Mouse (Mus musculus) kidney, adult 2 months (tissue): ENCODE data around the gene Mrps23. TPM values are rescaled to one million over a fixed set of nuclear protein-coding genes. Genes with fewer than 3 reads are reported as not detected.
A peak's percentile ranks its signal among the peaks of the same experiment; 100 is the strongest.

Source experiments
- DNase-seq: peaks from one replicate; pipeline ENCODE4 v3.0.0; 2021
- H3K27ac ChIP-seq: fragments of 200-500 bp; 2 replicates; pipeline ENCODE4 v1.5.1; 2012; ENCODE audit warnings: low read depth, low read length, control low read depth, inconsistent platforms; ENCODE audit not compliant: insufficient read depth
- H3K27me3 ChIP-seq: fragments of 200-500 bp; replicated peaks from 2 replicates; pipeline ENCODE4 v1.6.1; 2012; ENCODE audit warnings: mild to moderate bottlenecking, moderate library complexity, low read length, inconsistent platforms; ENCODE audit not compliant: control insufficient read depth, insufficient read depth
- H3K36me3 ChIP-seq: fragments of 200-500 bp; 2 replicates; pipeline ENCODE4 v1.6.1; 2012; ENCODE audit warnings: mild to moderate bottlenecking, moderate library complexity, low read length, inconsistent platforms; ENCODE audit not compliant: control insufficient read depth, insufficient read depth
- H3K4me1 ChIP-seq: fragments of 200-500 bp; 2 replicates; pipeline ENCODE4 v1.6.1; 2011; ENCODE audit warnings: low read length; ENCODE audit not compliant: control insufficient read depth, insufficient read depth
- H3K4me3 ChIP-seq: fragments of 200-500 bp; 2 replicates; pipeline ENCODE4 v1.5.1; 2011; ENCODE audit warnings: mild to moderate bottlenecking, low read depth, low read length, control low read depth; ENCODE audit not compliant: insufficient read depth
- CTCF ChIP-seq: fragments of 200-500 bp; conservative IDR thresholded peaks from 2 replicates; pipeline ENCODE4 v1.5.1; 2011; ENCODE audit warnings: low read depth, mild to moderate bottlenecking, control low read depth, low read length, moderate library complexity, mixed read lengths; ENCODE audit not compliant: insufficient read depth, insufficient read length
- POLR2A ChIP-seq: fragments of 200-500 bp; IDR thresholded peaks from one replicate; pipeline ENCODE4 v1.6.1; 2011; ENCODE audit warnings: low read depth, low read length, control low read depth
- WGBS: fragments of 180-500 bp; shearing (Covaris S2); methylation state at CpG from one replicate; pipeline ENCODE4 v1.1.7; 2018; 5-methylcytosine and 5-hydroxymethylcytosine counted together
- polyA plus RNA-seq: library from polyadenylated mRNA; depleted of rRNA; stranded (reverse); fragments of >200 nt; gene quantifications from 2 replicates; pipeline ENCODE4 v1.2.3, GENCODE M21; 2012

Gene Mrps23
- polyA plus RNA-seq, 1 experiment, result 61.6 TPM

- Histone ChIP-seq H3K4me1 (peaks cover 8% of the 10 kb centered on the region; the same call in 1 of the 2 replicates), H3K4me3 (no peak overlapping the region), H3K36me3 (no peaks in the 10 kb centered on the region), H3K27me3 (no peaks in the 10 kb centered on the region), H3K27ac (peak overlapping the region; percentile 58)
- no peak for DNase-seq
- TF ChIP-seq CTCF (no peak), POLR2A (no peak)
- WGBS, result 40% methylated on average over 9 of the region's 9 CpGs
Observed at GRCm38 (mm10) chr11:88173386-88174025, 30.7 kb upstream of the Mrps23 start.

GRCm38 (mm10) chr11:88180467-88180958 lies 23.7 kb upstream of the Mrps23 start:
- TF ChIP-seq CTCF (no peak), POLR2A (no peak)
- Histone ChIP-seq H3K4me3 (no peak overlapping the region), H3K27ac (peak overlapping the region; percentile 80), H3K27me3 (no peaks in the 10 kb centered on the region), H3K36me3 (no peaks in the 10 kb centered on the region), H3K4me1 (peaks cover 3% of the 10 kb centered on the region; the same call in 1 of the 2 replicates)
- no peak for DNase-seq
- WGBS, result 37% methylated on average over 6 of the region's 6 CpGs

GRCm38 (mm10) chr11:88180959-88181619 lies 23.1 kb upstream of the Mrps23 start:
- TF ChIP-seq POLR2A, result no peak
- TF ChIP-seq CTCF, result no peak
- peak; percentile 94 for DNase-seq
- Histone ChIP-seq H3K4me3 (no peak overlapping the region), H3K36me3 (no peaks in the 10 kb centered on the region), H3K27ac (peak overlapping the region; percentile 85), H3K4me1 (peaks cover 4% of the 10 kb centered on the region), H3K27me3 (no peaks in the 10 kb centered on the region)
- WGBS, result 26% methylated on average over 16 of the region's 16 CpGs

- no peak overlapping the region for H3K27ac ChIP-seq
- no peaks in the 10 kb centered on the region for H3K36me3 ChIP-seq
- H3K27me3 ChIP-seq, result no peaks in the 10 kb centered on the region
- WGBS, result 91% methylated on average over 17 of the region's 17 CpGs
- no peak overlapping the region for H3K4me3 ChIP-seq
- peaks cover 20% of the 10 kb centered on the region for H3K4me1 ChIP-seq
- TF ChIP-seq POLR2A (no peak), CTCF (no peak)
- no peak for DNase-seq
Observed at GRCm38 (mm10) chr11:88184632-88185180, 19.5 kb upstream of the Mrps23 start.

- peak; percentile 76 for DNase-seq
- Histone ChIP-seq H3K36me3 (no peaks in the 10 kb centered on the region), H3K27me3 (no peaks in the 10 kb centered on the region), H3K27ac (peak overlapping the region; percentile 54), H3K4me1 (peaks cover 20% of the 10 kb centered on the region), H3K4me3 (no peak overlapping the region)
- WGBS, result 63% methylated on average over 14 of the region's 14 CpGs
- TF ChIP-seq POLR2A (no peak), CTCF (no peak)
Observed at GRCm38 (mm10) chr11:88186078-88186946, 17.9 kb upstream of the Mrps23 start.

- Histone ChIP-seq H3K27me3 (no peaks in the 10 kb centered on the region), H3K36me3 (no peaks in the 10 kb centered on the region), H3K27ac (peak overlapping the region; percentile 54; the same call in 1 of the 2 replicates), H3K4me3 (no peak overlapping the region), H3K4me1 (peaks cover 17% of the 10 kb centered on the region)
- TF ChIP-seq CTCF (no peak), POLR2A (no peak)
- 43% methylated on average over 2 of the region's 2 CpGs for WGBS
- no peak for DNase-seq
Observed at GRCm38 (mm10) chr11:88186947-88187243, 17.3 kb upstream of the Mrps23 start.
